Mouse (Mus musculus) MEL (cell line): ENCODE results near the gene Zfp512. TPM values are rescaled to one million over a fixed set of nuclear protein-coding genes. Genes with fewer than 3 reads are reported as not detected.

Source experiments
- BHLHE40 ChIP-seq: IDR thresholded peaks from 2 replicates; pipeline ENCODE4 v1.6.1; 2012; ENCODE audit warnings: low read depth, mild to moderate bottlenecking, inconsistent platforms, low read length, improper control_type of control experiment, borderline replicate concordance
- CHD1 ChIP-seq: IDR thresholded peaks from 2 replicates; pipeline ENCODE4 v1.6.1; 2012; ENCODE audit warnings: low read depth, mild to moderate bottlenecking, inconsistent platforms, low read length, improper control_type of control experiment
- CHD2 ChIP-seq: IDR thresholded peaks from 2 replicates; pipeline ENCODE4 v1.6.1; 2011; ENCODE audit warnings: low read length, improper control_type of control experiment
- CTCF ChIP-seq, 3 experiments: IDR thresholded peaks in 2 of 3; conservative IDR thresholded peaks in 1 of 3; 2 replicates each; pipeline ENCODE4 v1.5.1; 2011 to 2012; ENCODE audit warnings: low read length in 3 of 3, low read depth in 2 of 3, mild to moderate bottlenecking in 2 of 3, improper control_type of control experiment in 1 of 3, inconsistent platforms in 1 of 3, mixed read lengths in 1 of 3, moderate library complexity in 1 of 3; ENCODE audit not compliant: control insufficient read depth in 1 of 3, insufficient read depth in 1 of 3, poor library complexity in 1 of 3, severe bottlenecking in 1 of 3
- E2F4 ChIP-seq: IDR thresholded peaks from 2 replicates; pipeline ENCODE4 v1.6.1; 2011; ENCODE audit warnings: low read depth, low read length, improper control_type of control experiment, borderline replicate concordance
- ELF1 ChIP-seq: IDR thresholded peaks from 2 replicates; pipeline ENCODE4 v1.6.1; 2014; ENCODE audit warnings: low read depth, mild to moderate bottlenecking, inconsistent platforms, low read length, improper control_type of control experiment, moderate library complexity
- HCFC1 ChIP-seq: IDR thresholded peaks from 2 replicates; pipeline ENCODE4 v1.6.1; 2012; ENCODE audit warnings: low read depth, mild to moderate bottlenecking, inconsistent platforms, low read length, improper control_type of control experiment, moderate library complexity
- MAZ ChIP-seq: IDR thresholded peaks from 2 replicates; pipeline ENCODE4 v1.6.1; 2012; ENCODE audit warnings: low read depth, mild to moderate bottlenecking, inconsistent platforms, low read length, improper control_type of control experiment
- MXI1 ChIP-seq: IDR thresholded peaks from 2 replicates; pipeline ENCODE4 v1.6.1; 2011; ENCODE audit warnings: mild to moderate bottlenecking, low read depth, low read length, improper control_type of control experiment
- MYB ChIP-seq: IDR thresholded peaks from 2 replicates; pipeline ENCODE4 v1.6.1; 2011; ENCODE audit warnings: mild to moderate bottlenecking, low read depth, low read length, improper control_type of control experiment
- MYC ChIP-seq: IDR thresholded peaks from 2 replicates; pipeline ENCODE4 v1.6.1; 2011; ENCODE audit warnings: low read depth, mild to moderate bottlenecking, low read length, improper control_type of control experiment, moderate library complexity
- NELFE ChIP-seq: IDR thresholded peaks from 2 replicates; pipeline ENCODE4 v1.6.1; 2011; ENCODE audit warnings: low read depth, low read length, improper control_type of control experiment
- NRF1 ChIP-seq: IDR thresholded peaks from 2 replicates; pipeline ENCODE4 v1.6.1; 2014; ENCODE audit warnings: low read depth, mild to moderate bottlenecking, inconsistent platforms, low read length, improper control_type of control experiment, moderate library complexity; ENCODE audit not compliant: poor library complexity, insufficient read depth, severe bottlenecking
- POLR2A ChIP-seq, 2 experiments: IDR thresholded peaks; 2 replicates each; pipeline ENCODE4 v1.6.1; 2011 to 2012; ENCODE audit warnings: low read length in 2 of 2, mild to moderate bottlenecking in 2 of 2, control low read depth in 1 of 2, improper control_type of control experiment in 1 of 2, low read depth in 1 of 2, moderate library complexity in 1 of 2; ENCODE audit not compliant: control insufficient read depth in 1 of 2, insufficient read depth in 1 of 2, poor library complexity in 1 of 2
- POLR2AphosphoS2 ChIP-seq: IDR thresholded peaks from 2 replicates; pipeline ENCODE4 v1.6.1; 2011; ENCODE audit warnings: low read length, improper control_type of control experiment
- POLR2AphosphoS5 ChIP-seq: IDR thresholded peaks from 2 replicates; pipeline ENCODE4 v1.6.1; 2012; ENCODE audit warnings: low read depth, borderline replicate concordance, mild to moderate bottlenecking, inconsistent platforms, low read length, moderate library complexity, mixed read lengths
- RAD21 ChIP-seq: IDR thresholded peaks from 2 replicates; pipeline ENCODE4 v1.6.1; 2011; ENCODE audit warnings: mild to moderate bottlenecking, low read depth, low read length, improper control_type of control experiment
- RCOR1 ChIP-seq: IDR thresholded peaks from 2 replicates; pipeline ENCODE4 v1.6.1; 2012; ENCODE audit warnings: low read depth, mild to moderate bottlenecking, inconsistent platforms, low read length, improper control_type of control experiment
- SIN3A ChIP-seq: IDR thresholded peaks from 2 replicates; pipeline ENCODE4 v1.6.1; 2012; ENCODE audit warnings: low read length, improper control_type of control experiment, inconsistent platforms
- TBP ChIP-seq: IDR thresholded peaks from 2 replicates; pipeline ENCODE4 v1.8.0; 2011; ENCODE audit warnings: low read depth, low read length, improper control_type of control experiment
- TCF12 ChIP-seq: IDR thresholded peaks from 2 replicates; pipeline ENCODE4 v1.6.1; 2014; ENCODE audit warnings: low read depth, mild to moderate bottlenecking, inconsistent platforms, low read length, improper control_type of control experiment, moderate library complexity
- ZC3H11A ChIP-seq: IDR thresholded peaks from 2 replicates; pipeline ENCODE4 v1.6.1; 2012; ENCODE audit warnings: low read depth, mild to moderate bottlenecking, inconsistent platforms, low read length, improper control_type of control experiment
- ZKSCAN1 ChIP-seq: IDR thresholded peaks from 2 replicates; pipeline ENCODE4 v1.6.1; 2012; ENCODE audit warnings: low read depth, mild to moderate bottlenecking, inconsistent platforms, low read length, improper control_type of control experiment, moderate library complexity
- ZNF384 ChIP-seq: IDR thresholded peaks from 2 replicates; pipeline ENCODE4 v1.6.1; 2012; ENCODE audit warnings: low read depth, mild to moderate bottlenecking, inconsistent platforms, low read length, improper control_type of control experiment
- polyA plus RNA-seq, 2 experiments: library from polyadenylated mRNA; stranded (reverse) in 1 of 2; unstranded in 1 of 2; fragments of >175 nt in 1 of 2; fragments of >200 nt in 1 of 2; gene quantifications; 2 replicates each; pipeline versions ENCODE4 v1.2.1 to v1.2.4; 2012; ENCODE audit warnings: low replicate concordance in 2 of 2, low read depth in 1 of 2; ENCODE audit not compliant: insufficient read length in 2 of 2, insufficient read depth in 1 of 2, missing spikeins in 1 of 2
- total RNA-seq: library from RNA; depleted of rRNA; stranded (reverse); fragments of 300-350 nt; gene quantifications from 2 replicates; pipeline ENCODE4 v1.2.3, GENCODE M21; 2012; rRNA removed

The Zfp512 gene
- total and polyA plus RNA-seq, 3 experiments: 36.6 to 47.0 TPM; not detected in 1

GRCm38 (mm10) chr5:31528560-31528959 is 76.3 kb downstream of the Zfp512 start (continued):
- TF ChIP-seq CHD2 (no peak), CHD1 (no peak), CTCF (IDR thresholded peaks at IDR 0.05 in 2 of 3, conservative IDR thresholded peaks at IDR 0.05 in 1 of 3; ENCODE audit: control insufficient read depth in 1 of 3, insufficient read depth in 1 of 3, low read depth in 2 of 3, low read length in 3 of 3, poor library complexity in 1 of 3, severe bottlenecking in 1 of 3) (peak in 1 of 3 experiments; percentile 52; a peak in 2 of 6 replicates), ELF1 (no peak), RCOR1 (no peak), ZKSCAN1 (no peak), ZC3H11A (no peak), MYB (no peak), MAZ (no peak), POLR2AphosphoS2 (no peak), ZNF384 (no peak), NELFE (no peak), RAD21 (peak; percentile 25), TCF12 (no peak), E2F4 (no peak), HCFC1 (no peak), MYC (peak; percentile 98), SIN3A (peak; percentile 46), POLR2AphosphoS5 (no peak), NRF1 (no peak), TBP (no peak), MXI1 (peak; percentile 89), BHLHE40 (no peak), POLR2A (IDR thresholded peaks at IDR 0.05; ENCODE audit: control insufficient read depth in 1 of 2, insufficient read depth in 1 of 2, low read depth in 1 of 2, low read length in 2 of 2, poor library complexity in 1 of 2) (no peak)
- TF ChIP-seq, all 39 proteins: peak for 8

Other genes with a start within 250 kb of the Zfp512 start
- 374 and 408 TPM in 2 replicates for gene Ppm1g, start 231.7 kb upstream of the Zfp512 start, total RNA-seq
- 100 to 1,000 TPM; 169 to 639 TPM for gene Ppm1g, start 231.7 kb upstream of the Zfp512 start, polyA plus RNA-seq
- gene Nrbp1, start 211.6 kb upstream of the Zfp512 start, total RNA-seq: 40.5 and 42.0 TPM in 2 replicates
- 10 to 100 TPM in 1 of 2 experiments, not detected in 1; 55.2 TPM for gene Nrbp1, start 211.6 kb upstream of the Zfp512 start, polyA plus RNA-seq
- gene Gm9970, start 211.2 kb upstream of the Zfp512 start, total RNA-seq: not detected in 2 replicates
- under 1 TPM in 1 of 2 experiments, not detected in 1; 0.24 TPM for gene Gm9970, start 211.2 kb upstream of the Zfp512 start, polyA plus RNA-seq
- 1.2 and 1.3 TPM in 2 replicates for gene Krtcap3, start 200.7 kb upstream of the Zfp512 start, total RNA-seq
- 1 to 10 TPM in 1 of 2 experiments, not detected in 1; 3.3 TPM for gene Krtcap3, start 200.7 kb upstream of the Zfp512 start, polyA plus RNA-seq
- gene Ift172, start 161.3 kb upstream of the Zfp512 start, total RNA-seq: 13.5 and 15.3 TPM in 2 replicates
- gene Ift172, start 161.3 kb upstream of the Zfp512 start, polyA plus RNA-seq: 10 to 100 TPM in 1 of 2 experiments, not detected in 1; 21.8 TPM
- not detected in 2 replicates for gene Fndc4, start 156.4 kb upstream of the Zfp512 start, total RNA-seq
- gene Fndc4, start 156.4 kb upstream of the Zfp512 start, polyA plus RNA-seq: under 1 TPM in 1 of 2 experiments, not detected in 1; 0.32 TPM
- 0.04 TPM in 1 of 2 replicates, not detected in the other for gene Gckr, start 155.0 kb upstream of the Zfp512 start, total RNA-seq
- under 1 TPM in 1 of 2 experiments, not detected in 1; 0.19 TPM for gene Gckr, start 155.0 kb upstream of the Zfp512 start, polyA plus RNA-seq
- 0.13 and 0.15 TPM in 2 replicates for gene 4930548H24Rik, start 33.3 kb downstream of the Zfp512 start, total RNA-seq
- gene 4930548H24Rik, start 33.3 kb downstream of the Zfp512 start, polyA plus RNA-seq: under 1 TPM in 1 of 2 experiments, not detected in 1; 0.13 TPM
- 59.0 and 75.6 TPM in 2 replicates for gene Gpn1, start 42.3 kb downstream of the Zfp512 start, total RNA-seq
- 100 to 1,000 TPM in 1 of 2 experiments, not detected in 1; 125 TPM for gene Gpn1, start 42.3 kb downstream of the Zfp512 start, polyA plus RNA-seq
- 37.6 and 41.7 TPM in 2 replicates for gene Slc4a1ap, start 74.6 kb downstream of the Zfp512 start, total RNA-seq
- gene Slc4a1ap, start 74.6 kb downstream of the Zfp512 start, polyA plus RNA-seq: 100 to 1,000 TPM in 1 of 2 experiments, 10 to 100 TPM in 1; 41.6 to 523 TPM
- 15.9 and 19.3 TPM in 2 replicates for gene Supt7l, start 75.4 kb downstream of the Zfp512 start, total RNA-seq
- 10 to 100 TPM in 1 of 2 experiments, not detected in 1; 23.6 TPM for gene Supt7l, start 75.4 kb downstream of the Zfp512 start, polyA plus RNA-seq
- gene Mrpl33, start 144.5 kb downstream of the Zfp512 start, total RNA-seq: 239 and 249 TPM in 2 replicates
- gene Mrpl33, start 144.5 kb downstream of the Zfp512 start, polyA plus RNA-seq: 100 to 1,000 TPM in 1 of 2 experiments, not detected in 1; 158 TPM
- gene Rbks, start 245.2 kb downstream of the Zfp512 start, total RNA-seq: 23.8 and 34.3 TPM in 2 replicates
- gene Rbks, start 245.2 kb downstream of the Zfp512 start, polyA plus RNA-seq: 10 to 100 TPM in 1 of 2 experiments, not detected in 1; 47.4 TPM
- 40.5 and 43.3 TPM in 2 replicates for gene Babam2, start 245.3 kb downstream of the Zfp512 start, total RNA-seq
- gene Babam2, start 245.3 kb downstream of the Zfp512 start, polyA plus RNA-seq: 10 to 100 TPM in 1 of 2 experiments, not detected in 1; 86.6 TPM